Mouse (Mus musculus): ENCODE results near the gene AC140267.1. TPM values are rescaled to one million over a fixed set of nuclear protein-coding genes. Genes with fewer than 3 reads are reported as not detected.

The AC140267.1 gene
- polyA plus RNA-seq, 2 experiments = not detected

DNA sequence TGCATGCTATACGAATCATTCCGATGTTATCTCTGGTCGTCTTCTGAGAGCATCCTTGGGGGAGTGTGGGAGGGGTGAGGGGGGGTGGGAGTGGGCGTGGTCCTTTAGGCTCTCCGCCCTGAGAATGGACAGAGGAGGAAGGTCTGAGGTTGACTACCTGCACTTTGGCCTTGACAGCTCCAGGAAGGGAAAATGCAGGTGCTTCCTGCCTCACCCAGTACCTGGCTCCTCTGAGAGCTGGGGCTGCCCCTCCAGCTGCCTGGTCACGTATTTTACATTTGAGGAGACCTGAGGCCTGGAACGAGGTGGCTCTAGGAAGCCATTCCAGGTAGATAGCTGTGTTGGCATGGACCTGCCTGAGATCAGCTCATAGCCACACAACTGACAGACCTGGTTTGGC, 42.8 kb upstream of the AC140267.1 start:
- Histone ChIP-seq H3K27me3 (ENCODE audit: control insufficient read depth, insufficient read depth, low read length) (no peaks in the 10 kb centered on the region), H3K9me3 (ENCODE audit: control insufficient read depth, low read length) (no peaks in the 10 kb centered on the region), H3K4me1 (replicated peaks; ENCODE audit: control insufficient read depth in 2 of 2, insufficient read depth in 2 of 2, low read length in 1 of 2) (peaks cover 0 to 16% of the 10 kb centered on the region in 2 experiments; a peak in 1 of 4 replicates), H3K9ac (replicated peaks) (no peak overlapping the region), H3K4me2 (ENCODE audit: low read depth) (no peak overlapping the region), H3K36me3 (replicated peaks; ENCODE audit: control insufficient read depth, insufficient read depth, low read depth) (no peaks in the 10 kb centered on the region), H3K27ac (no peak overlapping the region), H3K4me3 (ENCODE audit: insufficient read depth in 1 of 2, low read depth in 2 of 2, low read length in 2 of 2) (no peak overlapping the region)
- ATAC-seq (ENCODE audit: insufficient read depth) (no peak), DNase-seq (ENCODE audit: low read depth in 3 of 3, low spot score in 3 of 3) (no peak)
- 37% methylated on average over 7 of the region's 7 CpGs for WGBS (ENCODE audit: insufficient replicate concordance)
- TF ChIP-seq EP300 (IDR thresholded peaks at IDR 0.05; ENCODE audit: low read depth) (no peak), CTCF (IDR thresholded peaks at IDR 0.05; ENCODE audit: low read depth) (no peak)

DNA sequence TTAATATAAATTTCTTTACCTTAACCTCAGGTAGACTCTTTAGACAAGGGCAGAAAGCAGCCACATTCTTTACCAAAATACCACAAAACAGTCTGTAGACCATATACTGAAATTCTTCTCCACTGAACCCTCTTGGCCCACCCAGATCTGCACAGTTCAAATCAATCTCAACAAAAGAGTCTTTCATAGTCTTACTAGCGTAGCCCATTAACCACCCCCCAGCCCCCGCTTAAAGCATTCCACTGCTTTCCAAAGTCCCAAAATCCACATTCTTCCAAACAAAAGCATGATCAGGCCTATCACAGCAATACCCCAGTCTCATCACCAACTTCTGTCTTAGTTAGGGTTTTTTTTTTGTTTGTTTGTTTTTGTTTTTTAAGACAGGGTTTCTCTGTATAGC, 36.1 kb upstream of the AC140267.1 start:
- ATAC-seq (ENCODE audit: insufficient read depth) = no peak
- WGBS (ENCODE audit: insufficient replicate concordance) = 62% methylated on average over 2 of the region's 2 CpGs

DNA sequence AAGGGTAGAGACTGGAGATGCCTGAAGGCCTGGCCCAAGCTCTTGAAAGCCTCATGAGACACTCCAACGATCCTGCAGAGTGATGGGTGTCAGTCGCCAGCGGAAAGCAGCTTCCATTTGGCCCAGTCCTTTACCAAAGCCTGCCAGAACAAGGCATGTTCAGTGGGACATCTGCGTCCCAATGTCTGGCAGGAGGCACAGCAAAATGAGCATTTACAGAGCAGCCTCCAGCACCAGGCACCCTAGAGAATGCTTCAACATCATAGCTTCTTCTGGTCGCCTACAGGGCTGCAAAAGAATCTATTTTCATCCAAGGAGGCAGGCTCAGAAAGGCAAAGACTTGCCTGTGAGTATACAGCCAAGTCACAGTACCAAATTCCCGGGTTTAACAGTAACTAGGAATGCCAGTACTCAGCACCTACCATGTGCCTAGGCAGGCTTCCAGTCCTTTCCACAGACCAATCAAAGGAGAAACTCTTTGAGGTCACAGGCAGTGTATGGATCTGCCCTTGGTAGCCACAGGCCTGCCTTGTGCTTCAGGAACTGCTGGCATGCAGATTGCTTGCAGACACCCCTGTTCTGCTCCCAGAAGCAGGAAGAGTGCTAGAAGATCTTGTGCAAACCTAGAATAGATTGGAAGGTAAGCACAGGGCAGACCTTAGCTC, 33.4 kb upstream of the AC140267.1 start:
- Histone ChIP-seq H3K4me3 (ENCODE audit: insufficient read depth in 1 of 2, low read depth in 2 of 2, low read length in 2 of 2) (no peak overlapping the region), H3K36me3 (replicated peaks; ENCODE audit: control insufficient read depth, insufficient read depth, low read depth) (no peaks in the 10 kb centered on the region), H3K4me2 (ENCODE audit: low read depth) (no peak overlapping the region), H3K27ac (no peak overlapping the region), H3K9me3 (ENCODE audit: control insufficient read depth, low read length) (no peaks in the 10 kb centered on the region), H3K27me3 (ENCODE audit: control insufficient read depth, insufficient read depth, low read length) (no peaks in the 10 kb centered on the region), H3K4me1 (replicated peaks; ENCODE audit: control insufficient read depth in 2 of 2, insufficient read depth in 2 of 2, low read length in 1 of 2) (no peaks in the 10 kb centered on the region), H3K9ac (replicated peaks) (no peak overlapping the region)
- ATAC-seq (ENCODE audit: insufficient read depth) = no peak
- TF ChIP-seq CTCF (IDR thresholded peaks at IDR 0.05; ENCODE audit: low read depth) (no peak), EP300 (IDR thresholded peaks at IDR 0.05; ENCODE audit: low read depth) (no peak)
- WGBS (ENCODE audit: insufficient replicate concordance) = 58% methylated on average over 6 of the region's 6 CpGs
- no peak for DNase-seq (ENCODE audit: low read depth in 3 of 3, low spot score in 3 of 3)

More for the DNA sequence above, 36.1 kb upstream of the AC140267.1 start:
- Histone ChIP-seq H3K27ac (no peak overlapping the region), H3K36me3 (replicated peaks; ENCODE audit: control insufficient read depth, insufficient read depth, low read depth) (no peaks in the 10 kb centered on the region), H3K27me3 (ENCODE audit: control insufficient read depth, insufficient read depth, low read length) (no peaks in the 10 kb centered on the region), H3K9ac (replicated peaks) (no peak overlapping the region), H3K4me2 (ENCODE audit: low read depth) (no peak overlapping the region), H3K4me1 (replicated peaks; ENCODE audit: control insufficient read depth in 2 of 2, insufficient read depth in 2 of 2, low read length in 1 of 2) (no peaks in the 10 kb centered on the region), H3K4me3 (ENCODE audit: insufficient read depth in 1 of 2, low read depth in 2 of 2, low read length in 2 of 2) (no peak overlapping the region), H3K9me3 (ENCODE audit: control insufficient read depth, low read length) (no peaks in the 10 kb centered on the region)
- DNase-seq (ENCODE audit: low read depth in 3 of 3, low spot score in 3 of 3) = no peak
- no peak for TF ChIP-seq EP300 (IDR thresholded peaks at IDR 0.05; ENCODE audit: low read depth)
- no peak for TF ChIP-seq CTCF (IDR thresholded peaks at IDR 0.05; ENCODE audit: low read depth)

DNA sequence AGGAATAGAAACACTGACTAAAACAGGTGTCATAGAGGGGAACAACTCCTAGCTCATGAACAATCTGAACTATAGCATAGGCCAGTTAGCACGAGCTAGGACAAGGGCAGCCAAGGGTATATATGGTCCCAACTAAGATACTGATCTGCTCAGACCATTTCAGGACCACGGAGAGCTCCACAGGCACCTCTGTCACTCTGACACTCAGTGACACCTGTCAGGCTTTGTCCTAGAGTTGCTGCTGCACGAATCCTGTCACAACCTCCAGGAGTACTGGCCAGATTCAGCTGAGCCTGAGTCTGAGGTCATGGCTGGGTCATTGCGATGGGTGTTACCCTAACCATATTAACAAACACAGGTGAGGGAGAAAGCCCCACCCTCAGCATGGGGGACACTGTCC, 32.2 kb upstream of the AC140267.1 start:
- Histone ChIP-seq H3K27ac (no peak overlapping the region), H3K36me3 (replicated peaks; ENCODE audit: control insufficient read depth, insufficient read depth, low read depth) (no peaks in the 10 kb centered on the region), H3K9me3 (ENCODE audit: control insufficient read depth, low read length) (no peaks in the 10 kb centered on the region), H3K27me3 (ENCODE audit: control insufficient read depth, insufficient read depth, low read length) (no peaks in the 10 kb centered on the region), H3K4me2 (ENCODE audit: low read depth) (no peak overlapping the region), H3K4me3 (ENCODE audit: insufficient read depth in 1 of 2, low read depth in 2 of 2, low read length in 2 of 2) (no peak overlapping the region), H3K4me1 (replicated peaks; ENCODE audit: control insufficient read depth in 2 of 2, insufficient read depth in 2 of 2, low read length in 1 of 2) (no peaks in the 10 kb centered on the region), H3K9ac (replicated peaks) (no peak overlapping the region)
- TF ChIP-seq CTCF (IDR thresholded peaks at IDR 0.05; ENCODE audit: low read depth) = no peak
- TF ChIP-seq EP300 (IDR thresholded peaks at IDR 0.05; ENCODE audit: low read depth) = no peak
- DNase-seq (ENCODE audit: low read depth in 3 of 3, low spot score in 3 of 3) (peak in 1 of 3 experiments; percentile 33), ATAC-seq (ENCODE audit: insufficient read depth) (no peak)
- WGBS (ENCODE audit: insufficient replicate concordance) = 14% methylated on average over 4 of the region's 4 CpGs

DNA sequence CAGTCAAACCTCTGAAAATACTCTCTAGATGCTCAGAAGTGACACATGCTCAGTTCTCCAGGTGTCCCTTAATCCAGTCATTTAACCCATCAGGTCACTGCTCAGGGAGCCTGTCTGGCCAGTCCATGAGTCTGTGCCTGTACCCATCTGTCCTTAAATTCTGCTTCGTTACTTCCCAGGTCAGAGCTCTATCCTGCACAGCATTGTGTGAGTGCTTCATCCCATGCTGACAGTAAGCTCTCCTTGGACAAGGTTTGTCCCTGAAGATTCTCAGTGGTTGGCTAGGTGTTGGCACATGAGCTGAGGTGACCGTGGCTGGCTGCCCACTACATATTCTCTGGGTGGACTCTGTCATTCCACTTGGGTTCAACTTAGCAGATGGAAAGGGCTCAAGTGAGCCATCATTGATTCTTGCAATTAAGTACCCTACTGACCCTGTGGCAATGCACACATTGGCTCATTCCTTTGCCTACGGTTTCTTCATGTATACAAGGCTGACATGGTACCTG, 29.5 kb upstream of the AC140267.1 start:
- Histone ChIP-seq H3K27ac (no peak overlapping the region), H3K9ac (replicated peaks) (no peak overlapping the region), H3K9me3 (ENCODE audit: control insufficient read depth, low read length) (no peaks in the 10 kb centered on the region), H3K4me3 (ENCODE audit: insufficient read depth in 1 of 2, low read depth in 2 of 2, low read length in 2 of 2) (no peak overlapping the region), H3K27me3 (ENCODE audit: control insufficient read depth, insufficient read depth, low read length) (no peaks in the 10 kb centered on the region), H3K36me3 (replicated peaks; ENCODE audit: control insufficient read depth, insufficient read depth, low read depth) (no peaks in the 10 kb centered on the region), H3K4me2 (ENCODE audit: low read depth) (no peak overlapping the region), H3K4me1 (replicated peaks; ENCODE audit: control insufficient read depth in 2 of 2, insufficient read depth in 2 of 2, low read length in 1 of 2) (no peaks in the 10 kb centered on the region; a peak in 1 of 4 replicates)
- WGBS (ENCODE audit: insufficient replicate concordance) = 59% methylated on average over 3 of the region's 3 CpGs
- TF ChIP-seq CTCF (IDR thresholded peaks at IDR 0.05; ENCODE audit: low read depth) = no peak
- no peak for TF ChIP-seq EP300 (IDR thresholded peaks at IDR 0.05; ENCODE audit: low read depth)
- ATAC-seq (ENCODE audit: insufficient read depth) (no peak), DNase-seq (ENCODE audit: low read depth in 3 of 3, low spot score in 3 of 3) (no peak)
